Mouse (Mus musculus) olfactory bulb, adult 2 months (tissue): Measurements from ENCODE around the gene Zfand2b. TPM values are rescaled to one million over a fixed set of nuclear protein-coding genes. Genes with fewer than 3 reads are reported as not detected.

Experiments used
- H3K27ac ChIP-seq: fragments of 200-500 bp; 2 replicates; pipeline ENCODE4 v1.5.1; 2012; ENCODE audit warnings: low read depth, low read length; ENCODE audit not compliant: insufficient read depth
- H3K4me1 ChIP-seq: fragments of 200-500 bp; 2 replicates; pipeline ENCODE4 v1.6.1; 2012; ENCODE audit warnings: low read length; ENCODE audit not compliant: control insufficient read depth, insufficient read depth
- H3K4me3 ChIP-seq: fragments of 200-500 bp; 2 replicates; pipeline ENCODE4 v1.5.1; 2012; ENCODE audit warnings: mild to moderate bottlenecking, low read depth, low read length, moderate library complexity; ENCODE audit not compliant: insufficient read depth
- CTCF ChIP-seq: fragments of 200-500 bp; IDR thresholded peaks from 2 replicates; pipeline ENCODE4 v1.5.1; 2012; ENCODE audit warnings: low read depth, mild to moderate bottlenecking, low read length, moderate library complexity; ENCODE audit not compliant: insufficient read depth
- POLR2A ChIP-seq: fragments of 200-500 bp; IDR thresholded peaks from 2 replicates; pipeline ENCODE4 v1.6.1; 2012; ENCODE audit warnings: mild to moderate bottlenecking, low read depth, low read length, moderate library complexity; ENCODE audit not compliant: insufficient read depth
- WGBS: fragments of 180-500 bp; shearing (Covaris S2); methylation state at CpG from one replicate; pipeline ENCODE4 v1.1.7; 2018; 5-methylcytosine and 5-hydroxymethylcytosine counted together
- polyA plus RNA-seq: library from polyadenylated mRNA; stranded (reverse); fragments of >200 nt; gene quantifications from 2 replicates; pipeline ENCODE4 v1.2.4, GENCODE M21; 2012; ENCODE audit warnings: low replicate concordance; ENCODE audit not compliant: missing spikeins, insufficient read depth, insufficient read length

The Zfand2b gene
- polyA plus RNA-seq, 1 experiment = not detected

GRCm38 (mm10) chr1:75185495-75185894 lies 17.0 kb downstream of the Zfand2b start:
- WGBS = 92% methylated on average over 11 of the region's 11 CpGs
- TF ChIP-seq CTCF (no peak), POLR2A (no peak)
- H3K4me1 ChIP-seq = peaks cover 6% of the 10 kb centered on the region
- no peak overlapping the region for H3K27ac ChIP-seq
- H3K4me3 ChIP-seq = no peak overlapping the region

GRCm38 (mm10) chr1:75187126-75187525 lies 18.7 kb downstream of the Zfand2b start:
- TF ChIP-seq CTCF = no peak
- TF ChIP-seq POLR2A = no peak
- no peak overlapping the region for H3K4me3 ChIP-seq

GRCm38 (mm10) chr1:75187914-75188483 lies 19.6 kb downstream of the Zfand2b start:
- Histone ChIP-seq H3K27ac (no peak overlapping the region), H3K4me1 (peaks cover 10% of the 10 kb centered on the region), H3K4me3 (no peak overlapping the region)
- TF ChIP-seq POLR2A = no peak
- no peak for TF ChIP-seq CTCF
- WGBS = 48% methylated on average over 2 of the region's 2 CpGs

More at GRCm38 (mm10) chr1:75187126-75187525, 18.7 kb downstream of the Zfand2b start:
- H3K27ac ChIP-seq = no peak overlapping the region
- peaks cover 10% of the 10 kb centered on the region for H3K4me1 ChIP-seq

- peak overlapping the region; percentile 84; the same call in 1 of the 2 replicates for H3K4me3 ChIP-seq
- WGBS = 71% methylated on average over 2 of the region's 2 CpGs
- H3K27ac ChIP-seq = no peak overlapping the region
- TF ChIP-seq POLR2A = no peak
- TF ChIP-seq CTCF = no peak
- H3K4me1 ChIP-seq = peaks cover 10% of the 10 kb centered on the region
These were observed 22.1 kb downstream of the Zfand2b start for GRCm38 (mm10) chr1:75190577-75190976.

GRCm38 (mm10) chr1:75191258-75191621 lies 22.8 kb downstream of the Zfand2b start:
- no peak; the same call in 1 of the 2 replicates for TF ChIP-seq POLR2A
- no peak for TF ChIP-seq CTCF
- Histone ChIP-seq H3K27ac (no peak overlapping the region), H3K4me3 (peak overlapping the region; percentile 84), H3K4me1 (peaks cover 10% of the 10 kb centered on the region)
- 36% methylated on average over 5 of the region's 5 CpGs for WGBS

GRCm38 (mm10) chr1:75191622-75192402 lies 23.4 kb downstream of the Zfand2b start, which contains the start of the genes Ankzf1 and Atg9a:
Gene Ankzf1, plus strand, starts transcription at chr1:75192151.
Gene Atg9a, minus strand, starts transcription at chr1:75192196.
- peaks cover 10% of the 10 kb centered on the region for H3K4me1 ChIP-seq
- peak; percentile 89 for TF ChIP-seq POLR2A
- TF ChIP-seq CTCF = no peak
- peak within 1 kb of the TSS; percentile 84 for H3K4me3 ChIP-seq
- H3K27ac ChIP-seq = peak within 1 kb of the TSS; percentile 66
- WGBS = under 1% methylated on average over 56 of the region's 56 CpGs

GRCm38 (mm10) chr1:75192452-75192851 lies 24.0 kb downstream of the Zfand2b start:
- under 1% methylated on average over 19 of the region's 19 CpGs for WGBS
- TF ChIP-seq POLR2A (no peak), CTCF (no peak)
- Histone ChIP-seq H3K4me3 (peak overlapping the region; percentile 68), H3K27ac (0 out of 2 replicates have a peak overlapping the region, but pooled peaks have one; percentile 41), H3K4me1 (peaks cover 10% of the 10 kb centered on the region)

GRCm38 (mm10) chr1:75201236-75201635 lies 32.8 kb downstream of the Zfand2b start:
- H3K4me1 ChIP-seq = no peaks in the 10 kb centered on the region
- no peak overlapping the region for H3K27ac ChIP-seq
- 91% methylated on average over 1 of the region's 1 CpGs for WGBS
- TF ChIP-seq CTCF = no peak
- no peak for TF ChIP-seq POLR2A
- no peak overlapping the region for H3K4me3 ChIP-seq
